Mouse (Mus musculus) brain, adult 2 months (tissue): ENCODE results near the gene Recql5.

Experiments
- DNase-seq: peaks from one replicate; pipeline ENCODE4 v3.0.0; 2011; ENCODE audit warnings: low read depth, low spot score

Gene Recql5

GRCm38 (mm10) chr11:115939690-115940329, 6.5 kb upstream of the Recql5 start:
- DNase-seq = peak; percentile 85

DNA sequence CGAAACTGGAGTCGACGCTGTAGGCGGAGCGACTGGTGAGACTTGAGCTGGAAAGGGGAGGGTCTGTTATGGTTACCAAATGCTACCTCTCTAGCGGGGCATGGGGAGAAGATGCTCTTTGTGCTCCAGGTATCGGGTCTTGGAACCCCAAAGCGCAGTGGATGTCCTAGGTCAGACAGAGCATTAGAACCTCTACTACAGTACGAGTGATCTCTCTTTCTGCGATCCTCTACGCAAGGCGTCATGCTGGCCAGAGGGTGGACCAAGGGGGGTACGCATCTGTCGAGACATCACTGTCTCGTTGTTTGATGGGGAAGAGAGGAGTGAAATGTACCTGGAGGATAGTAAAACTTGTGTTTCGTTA, 452 bp upstream of the Recql5 start:
- no peak for DNase-seq

GRCm38 (mm10) chr11:115931235-115931634, 2.0 kb downstream of the Recql5 start:
- DNase-seq = no peak

DNA sequence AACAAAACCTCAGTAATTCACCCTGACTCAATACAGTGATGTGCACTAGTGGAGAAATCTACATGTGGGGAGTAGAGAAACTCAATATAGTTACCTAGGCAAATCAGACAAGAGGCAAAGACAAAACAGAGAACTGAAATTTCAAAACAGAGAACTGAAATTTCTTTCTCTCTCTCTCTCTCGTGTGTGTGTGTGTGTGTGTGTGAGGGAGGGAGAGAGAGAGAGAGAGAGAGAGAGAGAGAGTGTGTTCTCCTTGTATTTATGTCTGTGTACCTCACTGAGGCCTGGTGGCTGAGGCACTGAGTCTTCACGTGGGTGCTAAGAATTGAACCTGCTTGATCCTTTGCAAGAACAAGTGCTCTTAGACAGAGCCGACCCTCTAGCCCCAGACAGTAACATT, 3.5 kb downstream of the Recql5 start:
- DNase-seq = no peak

- no peak for DNase-seq
Observed at GRCm38 (mm10) chr11:115929031-115929430, 4.2 kb downstream of the Recql5 start.

DNA sequence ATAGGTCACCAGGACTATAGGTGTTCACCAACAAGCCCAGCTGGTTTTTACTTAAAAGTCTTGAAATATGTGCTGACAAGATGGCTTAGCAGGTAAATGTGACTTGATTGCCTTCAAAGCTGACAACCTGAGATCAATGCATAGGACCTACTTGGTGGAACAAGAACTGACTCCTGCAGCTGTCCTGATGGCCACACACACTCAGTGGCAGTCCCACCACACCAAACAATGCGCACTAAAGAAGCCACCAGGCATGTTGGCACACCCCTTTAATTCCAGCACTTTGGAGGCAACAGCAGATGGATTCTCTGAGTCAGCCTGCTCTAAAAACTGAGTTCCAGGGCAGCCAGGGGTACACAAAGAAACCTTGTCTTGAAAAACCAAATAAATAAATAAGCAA, 11.3 kb downstream of the Recql5 start:
- DNase-seq = no peak

DNA sequence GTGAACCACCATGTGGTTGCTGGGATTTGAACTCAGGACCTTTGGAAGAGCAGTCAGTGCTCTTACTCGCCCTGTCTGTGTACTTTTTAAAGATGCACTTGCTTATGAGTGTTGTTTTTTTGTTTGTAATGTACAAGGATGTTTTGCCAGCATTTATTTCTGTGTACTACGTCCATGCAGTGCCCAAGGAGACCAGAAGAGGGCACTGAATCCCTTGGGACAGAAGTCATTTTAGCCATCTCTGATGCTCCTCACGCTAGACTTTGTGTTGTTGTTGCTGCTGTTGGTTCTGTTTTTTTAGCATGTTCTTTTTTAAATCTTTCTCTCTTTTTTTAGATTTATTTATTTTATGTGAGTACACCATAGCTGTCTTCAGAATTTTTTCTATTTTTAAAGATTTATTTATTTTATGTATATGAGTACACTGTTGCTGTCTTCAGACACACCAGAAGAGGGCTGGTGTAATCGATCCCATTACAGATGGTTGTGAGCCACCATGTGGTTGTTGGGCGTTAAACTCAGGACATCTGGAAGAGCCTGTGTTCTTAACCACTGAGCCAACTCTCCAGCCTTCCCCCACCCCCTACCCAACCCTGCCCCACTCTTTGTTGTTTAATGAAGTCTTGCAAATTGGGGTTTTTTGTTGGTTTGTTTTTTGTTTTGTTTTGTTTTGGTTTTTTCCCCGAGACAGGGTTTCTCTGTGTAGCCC, 13.0 kb downstream of the Recql5 start:
- peak; percentile 79 for DNase-seq

DNA sequence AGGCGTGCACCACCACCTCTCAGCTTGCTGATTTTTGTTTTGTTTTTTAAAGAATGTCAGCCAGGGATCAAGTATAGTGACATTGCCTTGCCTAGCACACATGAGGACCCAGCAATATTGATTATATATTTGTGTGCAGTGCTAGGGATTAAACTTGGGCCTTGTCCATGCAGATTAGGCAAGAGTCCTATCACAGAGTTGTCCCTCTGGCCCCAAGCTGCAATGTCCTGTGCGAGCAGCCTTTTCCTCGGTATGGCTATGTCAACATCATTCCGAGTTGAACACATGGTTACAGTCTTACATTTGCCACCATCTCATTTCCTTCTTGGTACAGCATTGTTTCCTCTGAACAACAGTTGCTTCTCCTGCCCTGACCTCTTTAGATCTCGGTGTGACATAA, 14.2 kb downstream of the Recql5 start:
- DNase-seq = no peak

- DNase-seq = no peak
Observed at GRCm38 (mm10) chr11:115918637-115919036, 14.6 kb downstream of the Recql5 start.

DNA sequence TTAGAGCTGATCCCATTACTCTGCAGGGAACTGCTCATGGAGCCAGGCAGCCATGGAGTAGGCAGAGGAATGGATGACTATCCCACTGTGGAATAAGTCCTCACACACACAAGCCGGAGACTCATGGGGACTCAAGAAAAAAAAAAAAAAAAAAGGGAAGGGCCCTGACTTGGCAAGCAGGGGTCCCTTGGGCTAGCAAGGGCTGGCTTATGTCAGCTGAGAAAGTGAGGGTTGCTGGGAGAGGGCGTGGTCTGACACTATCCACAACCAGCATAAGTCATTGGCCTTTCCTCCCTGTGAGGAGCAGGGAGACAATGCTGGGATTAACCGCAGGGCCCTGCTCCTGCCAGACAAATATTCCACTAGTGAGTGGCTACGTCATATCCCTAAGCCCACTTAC, 16.7 kb downstream of the Recql5 start:
- DNase-seq = no peak

DNA sequence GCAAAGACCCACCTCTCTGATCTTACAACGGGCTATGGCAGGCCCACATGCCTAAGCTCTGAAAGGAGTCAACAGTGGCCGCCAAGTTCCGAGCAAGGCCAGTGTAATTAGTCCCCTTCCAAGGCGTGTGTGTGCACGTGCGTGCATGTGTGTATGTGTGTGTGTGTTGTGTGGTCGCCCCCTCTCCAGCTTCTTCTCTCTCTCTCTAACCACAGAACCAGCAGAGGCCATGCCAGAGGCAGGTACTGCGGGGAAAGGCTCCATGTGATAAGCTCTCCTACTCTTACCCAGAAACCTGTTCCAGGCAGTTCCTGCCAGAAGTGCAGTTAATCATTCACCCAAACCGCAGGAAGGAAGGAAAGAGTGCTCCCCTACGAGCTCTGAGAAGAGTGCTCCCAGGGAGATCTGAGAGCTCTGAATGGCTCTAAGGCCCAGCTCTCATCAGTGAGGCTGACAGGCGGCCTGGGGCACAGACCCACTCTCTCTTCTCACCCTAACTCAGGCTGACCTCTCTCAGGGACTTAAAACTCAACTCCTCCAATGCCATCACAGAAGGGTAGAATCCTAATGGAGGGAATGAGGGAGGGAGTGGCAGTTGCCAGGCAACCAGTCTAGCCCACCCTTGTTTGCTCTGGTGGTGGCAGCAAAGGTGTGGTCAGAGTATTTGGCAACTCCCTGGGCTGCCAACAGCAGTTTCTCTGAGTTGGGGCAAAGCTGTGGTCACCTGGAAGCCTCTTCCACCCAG, 21.5 kb downstream of the Recql5 start, which contains the start of gene Smim6:
TSS of gene Smim6 (plus strand) at position 386 of the 745 bp plus-strand sequence.
- no peak for DNase-seq

DNA sequence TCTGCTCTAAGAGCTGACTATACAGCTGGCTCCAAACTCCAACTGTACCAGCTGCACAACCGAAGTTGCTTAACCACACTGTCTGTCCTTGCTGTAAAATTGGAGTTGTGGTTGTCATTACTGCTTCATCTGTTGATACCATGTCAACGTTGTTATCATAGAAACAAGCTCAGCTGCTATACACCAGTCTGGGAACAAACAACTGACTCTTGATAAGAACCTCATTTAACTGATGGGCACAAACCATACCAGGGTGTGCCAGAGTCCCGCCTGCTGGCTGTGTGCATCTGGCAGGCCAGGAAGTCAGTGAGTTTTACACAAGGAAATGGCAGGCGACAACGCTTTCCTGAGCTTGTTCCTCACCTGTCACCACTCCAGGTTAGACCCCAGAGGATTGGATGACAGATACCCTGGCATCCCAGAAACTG, 22.1 kb downstream of the Recql5 start:
- DNase-seq = no peak

DNA sequence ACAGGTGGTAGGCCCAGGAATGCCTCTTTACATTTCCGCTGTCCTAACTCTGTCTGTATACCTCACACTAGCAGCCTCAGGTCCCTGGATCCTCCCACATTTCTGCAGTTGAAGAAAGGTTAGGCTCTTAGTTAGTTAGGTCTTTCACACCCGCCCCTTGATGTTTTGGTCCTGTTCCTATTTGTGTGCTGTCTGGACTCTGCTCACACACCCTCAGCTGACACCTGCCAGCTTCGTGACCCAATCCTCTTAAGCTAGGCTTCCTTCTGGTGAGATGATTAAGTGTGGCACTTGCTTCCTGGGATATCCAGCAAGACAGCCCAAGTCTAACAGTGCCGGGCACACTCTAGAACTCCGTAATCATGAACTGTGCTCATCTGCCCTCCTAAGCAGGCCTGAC, 26.8 kb downstream of the Recql5 start:
- DNase-seq = no peak

GRCm38 (mm10) chr11:115906116-115906515, 27.2 kb downstream of the Recql5 start:
- DNase-seq = no peak

DNA sequence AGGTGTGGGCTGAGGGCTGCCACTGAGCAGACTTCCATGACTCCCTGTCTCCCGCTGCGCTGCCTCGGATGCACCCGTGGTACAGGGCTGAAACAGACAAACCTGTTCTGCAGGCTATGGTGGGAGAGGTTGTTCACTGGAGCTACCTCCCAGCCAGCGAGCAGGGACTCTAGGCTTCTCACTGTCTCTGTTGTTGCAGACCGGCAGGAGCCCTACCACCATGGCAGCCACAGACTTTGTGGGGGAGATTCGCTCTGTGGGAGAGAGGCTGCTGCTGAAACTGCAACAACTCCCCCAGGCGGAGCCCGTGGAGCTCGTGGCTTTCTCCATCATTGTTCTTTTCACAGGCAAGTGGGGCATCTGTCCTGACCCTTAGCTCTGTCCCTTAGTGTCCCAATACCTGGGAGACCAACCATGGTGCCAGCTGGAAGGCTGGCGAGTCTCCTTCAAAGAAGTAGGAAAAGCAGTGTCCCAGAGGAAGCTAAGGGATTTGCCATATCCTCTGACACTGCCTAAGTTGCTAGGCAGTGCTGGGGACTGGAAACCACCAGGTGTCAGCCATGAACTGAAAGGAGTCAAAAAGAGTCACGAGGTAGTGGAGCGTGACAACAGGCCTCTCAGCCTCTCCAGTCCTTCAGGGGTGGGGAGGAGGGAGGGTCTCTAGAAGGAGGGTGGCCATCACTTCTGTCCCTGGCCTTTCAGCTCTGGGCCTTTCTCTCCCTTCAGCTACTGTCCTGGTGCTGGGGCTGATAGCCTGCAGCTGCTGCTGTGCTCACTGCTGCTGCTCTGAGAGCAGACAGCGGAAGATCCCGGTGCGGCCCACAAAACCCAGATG, 28.1 kb downstream of the Recql5 start:
- peak; percentile 50 for DNase-seq

DNA sequence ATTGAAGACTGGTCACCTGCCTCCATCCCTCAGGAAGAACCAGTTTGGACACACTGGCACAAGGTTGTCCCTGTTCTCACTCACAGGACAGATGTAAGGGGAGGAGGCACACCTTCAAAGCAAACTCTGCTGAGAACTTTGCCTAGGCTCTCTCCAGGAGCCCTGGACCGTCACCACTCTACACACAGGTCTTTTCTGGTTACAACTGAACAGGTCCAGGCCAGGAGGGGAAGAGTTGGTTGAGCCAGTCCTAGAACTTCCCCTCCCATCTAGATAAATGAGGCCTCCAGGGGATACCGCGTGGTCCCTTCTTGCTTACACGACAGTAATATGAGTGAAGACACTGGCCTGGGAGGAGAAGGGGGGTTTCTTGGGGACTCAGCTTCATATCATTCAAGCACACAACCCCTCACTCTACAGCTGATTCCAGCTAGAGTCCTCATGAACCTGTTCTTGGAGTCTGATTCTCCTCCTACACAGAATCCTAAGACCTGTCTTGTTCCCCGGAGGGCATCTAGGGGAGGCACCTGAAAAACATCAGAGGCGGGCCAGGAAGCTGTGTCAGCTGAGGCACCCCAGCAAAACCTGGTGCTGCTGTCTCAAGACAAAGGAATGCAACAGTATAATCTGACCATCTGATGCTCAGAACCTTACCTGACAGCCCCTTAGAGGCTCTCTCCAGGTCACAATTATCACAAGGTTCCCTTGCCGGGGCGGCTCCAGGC, 28.9 kb downstream of the Recql5 start:
- DNase-seq = peak; percentile 16

DNA sequence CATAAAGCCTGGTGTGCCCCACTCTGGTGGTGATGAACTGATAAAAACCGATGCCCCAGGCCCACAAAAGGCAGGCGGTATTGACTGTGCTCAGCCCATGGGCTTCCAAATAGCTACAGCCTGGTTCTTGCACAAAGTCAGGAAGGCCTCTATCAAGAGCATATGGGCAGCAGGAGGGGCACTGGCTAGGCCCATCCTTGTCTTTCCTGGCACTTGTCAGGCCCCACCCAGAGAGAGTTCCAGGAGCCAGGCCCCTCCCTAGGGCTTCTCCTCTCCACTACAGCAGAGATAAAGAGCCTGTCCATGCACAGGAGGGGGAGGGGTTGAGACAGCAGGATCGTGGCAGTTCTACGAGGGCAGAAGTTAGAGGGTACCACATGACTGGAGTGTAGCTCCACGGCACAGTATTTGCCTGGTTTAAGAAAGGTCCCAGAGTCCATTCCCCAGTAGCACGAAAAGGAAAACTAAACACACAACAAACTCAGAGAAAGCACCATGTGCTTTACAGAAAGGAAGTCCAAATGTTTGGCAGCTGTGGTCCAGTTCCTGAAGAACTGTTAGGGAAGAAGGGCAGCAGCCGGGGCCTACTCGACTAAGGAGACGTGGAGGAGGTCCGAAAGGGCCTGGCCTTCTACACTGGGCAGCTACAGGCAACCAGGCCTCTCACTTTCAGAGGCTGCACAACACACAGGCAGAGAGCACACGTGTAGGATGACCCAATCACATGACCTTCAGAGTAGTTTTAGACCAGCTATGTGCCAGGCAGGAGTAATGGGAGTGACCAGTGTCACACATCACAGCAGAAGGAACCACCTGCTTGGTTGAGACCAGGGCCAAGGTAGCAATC, 29.7 kb downstream of the Recql5 start:
- DNase-seq = no peak

DNA sequence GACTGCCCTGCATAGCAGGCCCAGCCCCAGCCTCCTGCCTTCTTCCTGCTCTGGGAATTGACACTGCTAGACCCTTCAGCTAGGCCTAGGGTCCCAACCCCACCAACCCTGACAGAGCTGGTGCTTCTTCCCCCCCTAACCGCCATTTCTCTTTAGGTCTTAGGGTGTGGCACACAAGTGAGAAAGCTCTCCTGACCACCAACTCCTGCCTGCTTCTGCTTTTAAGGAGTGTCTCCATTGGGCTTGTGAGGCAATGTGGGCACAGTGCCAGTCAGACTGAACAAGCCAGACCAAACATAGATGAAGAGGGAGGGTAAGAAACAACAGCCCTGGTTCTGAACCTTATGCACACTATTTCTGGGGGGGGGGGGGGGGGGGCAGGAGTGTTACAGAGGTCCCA, 30.4 kb downstream of the Recql5 start:
- DNase-seq = peak; percentile 21

DNA sequence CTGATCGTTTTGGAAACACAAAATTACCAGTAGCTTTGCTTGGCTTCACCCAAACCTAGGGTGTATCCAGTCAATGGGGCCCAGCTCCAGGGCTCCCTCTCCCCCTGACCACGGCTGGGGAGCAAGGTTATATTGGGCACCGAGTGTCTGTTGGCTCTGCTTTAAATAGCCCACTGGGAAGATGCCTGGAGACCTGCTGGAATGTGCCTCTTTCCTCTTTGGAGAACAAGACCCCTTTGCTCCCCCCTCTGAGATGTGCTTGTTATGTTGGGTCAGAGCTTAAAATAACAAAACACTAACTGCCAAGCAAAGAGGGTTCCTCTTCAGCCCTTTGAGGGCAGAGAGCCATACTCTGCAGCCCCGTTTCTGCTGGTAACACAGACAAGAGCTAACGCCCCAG, 31.1 kb downstream of the Recql5 start:
- no peak for DNase-seq
